Mouse (Mus musculus): ENCODE measurements around the gene Gm49369.

Gene Gm49369

GRCm38 (mm10) chr7:142371768-142372661 is 10.5 kb downstream of the Gm49369 start:
- in situ Hi-C loops (cut with MseI, MboI) = no loop called here

GRCm38 (mm10) chr7:142371398-142371767 is 11.1 kb downstream of the Gm49369 start:
- in situ Hi-C loops (cut with MseI, MboI) = no loop called here

- in situ Hi-C loops (cut with MseI, MboI) = no loop called here
Observed at GRCm38 (mm10) chr7:142370937-142371336, 11.5 kb downstream of the Gm49369 start.

DNA sequence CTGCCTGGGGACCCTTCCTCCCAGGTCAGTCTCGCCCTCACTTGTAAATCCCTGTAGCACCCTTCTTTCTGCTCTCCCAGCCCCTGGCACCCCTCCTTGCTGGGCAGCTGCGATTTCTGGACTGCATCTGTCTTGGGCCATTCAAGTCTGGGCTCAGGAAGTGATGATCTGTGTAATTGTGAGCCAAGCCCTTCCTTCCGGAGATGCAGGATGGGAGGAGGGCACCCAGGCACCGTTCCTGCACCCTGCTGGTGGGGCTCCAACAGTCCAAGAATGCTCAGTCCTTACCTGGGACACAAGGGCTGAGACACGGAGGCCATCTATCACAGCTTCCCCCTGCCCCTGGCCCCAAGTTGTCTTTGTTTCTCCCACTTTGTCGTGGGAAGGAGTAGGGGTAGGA is 12.6 kb downstream of the Gm49369 start:
- in situ Hi-C loops (cut with MseI, MboI) = no loop called here

- in situ Hi-C loops (cut with MseI, MboI) = no loop called here
Observed at GRCm38 (mm10) chr7:142368856-142369255, 13.6 kb downstream of the Gm49369 start.

- in situ Hi-C loops (cut with MseI, MboI) = no loop called here
Observed at GRCm38 (mm10) chr7:142363107-142363506, 19.4 kb downstream of the Gm49369 start.

DNA sequence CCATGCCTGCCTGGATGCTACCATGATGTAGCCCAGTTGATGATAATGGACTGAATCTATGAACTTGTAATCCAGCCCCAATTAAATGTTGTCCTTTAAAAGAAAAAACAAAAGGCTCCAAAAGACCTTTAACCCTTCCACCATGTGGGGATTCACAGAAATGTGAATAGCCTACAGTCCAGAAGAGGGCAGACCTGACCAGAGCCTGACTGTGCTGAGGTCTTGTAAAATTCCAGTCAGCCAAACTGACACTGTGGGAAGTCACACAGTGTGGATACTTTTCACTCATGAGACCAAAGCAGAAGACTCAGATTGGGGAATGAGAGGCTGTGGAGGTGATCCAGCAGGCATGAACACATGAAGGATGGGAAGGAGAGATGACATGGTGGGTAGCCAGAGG is 21.7 kb downstream of the Gm49369 start:
- in situ Hi-C loops (cut with MseI, MboI) = no loop called here

DNA sequence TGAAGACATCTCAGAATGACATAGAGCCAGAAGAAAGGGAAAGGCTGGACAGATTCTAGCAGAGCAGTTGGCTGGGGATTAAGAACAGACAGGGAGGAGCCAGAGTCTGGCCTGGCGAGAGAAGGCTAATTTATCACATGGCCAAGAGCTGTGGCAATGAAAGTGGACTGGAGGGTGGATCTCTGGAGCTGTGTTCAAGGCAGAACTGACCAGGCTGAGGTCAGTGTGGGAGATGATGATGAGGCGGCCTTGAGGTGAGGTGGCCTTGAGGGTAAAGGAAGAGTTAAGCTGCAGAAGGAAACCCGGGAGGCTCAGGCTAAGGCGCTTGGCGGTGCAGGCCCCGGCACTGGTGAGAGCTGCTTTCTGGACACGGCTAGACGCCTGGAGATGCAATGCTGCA is 23.3 kb downstream of the Gm49369 start:
- in situ Hi-C loops (cut with MseI, MboI) = no loop called here

GRCm38 (mm10) chr7:142357566-142357965 is 24.9 kb downstream of the Gm49369 start:
- in situ Hi-C loops (cut with MseI, MboI) = no loop called here

DNA sequence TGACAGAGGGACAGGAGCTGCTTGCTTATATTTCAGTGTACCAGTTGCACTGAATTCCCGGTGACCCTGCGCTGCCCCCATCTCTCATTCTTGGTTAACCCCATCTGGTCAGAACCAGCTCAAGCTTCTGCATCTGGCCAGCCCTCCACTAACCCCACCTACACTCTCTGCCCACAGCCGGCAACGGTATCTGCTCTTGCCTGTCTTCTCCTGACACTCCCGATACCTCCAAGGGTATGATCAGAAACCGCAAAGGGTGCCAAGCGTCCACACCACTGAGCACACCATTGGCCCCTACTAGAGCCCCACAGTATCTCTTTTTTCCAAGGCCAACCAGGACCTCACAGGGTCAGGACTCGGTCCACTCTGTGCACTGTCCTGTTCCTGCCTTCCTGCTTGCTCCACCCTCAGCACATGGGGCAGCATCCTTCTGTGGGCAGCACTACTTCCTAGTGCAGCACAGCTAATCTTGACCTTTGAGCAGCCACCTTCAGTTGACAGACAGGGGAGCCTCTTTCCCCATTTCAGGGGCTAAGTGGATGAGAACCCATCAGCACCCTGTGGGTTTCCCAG is 27.7 kb downstream of the Gm49369 start:
- in situ Hi-C loops (cut with MseI, MboI) = no loop called here

GRCm38 (mm10) chr7:142353854-142354253 is 28.6 kb downstream of the Gm49369 start:
- in situ Hi-C loops (cut with MseI, MboI) = no loop called here

DNA sequence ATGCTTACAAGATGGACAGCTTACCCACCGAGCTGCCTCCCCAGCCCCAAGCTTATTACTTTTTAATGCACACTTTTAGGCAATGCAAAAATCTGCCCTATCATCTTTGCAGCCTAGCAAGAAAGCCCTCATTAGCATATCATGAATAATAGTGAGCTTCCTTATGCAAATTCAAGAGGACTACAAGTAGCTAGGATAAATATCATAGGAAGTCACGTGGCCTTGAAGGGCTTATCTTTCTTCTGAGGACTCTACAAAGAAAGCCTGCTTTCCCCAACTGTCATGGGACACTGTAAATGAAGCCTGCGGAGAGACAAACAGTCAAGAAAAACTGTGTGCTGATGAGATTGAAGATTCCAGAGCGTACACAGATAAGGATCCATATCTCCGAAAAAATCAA is 30.9 kb downstream of the Gm49369 start:
- in situ Hi-C loops (cut with MseI, MboI) = no loop called here

GRCm38 (mm10) chr7:142349308-142349961 is 33.0 kb downstream of the Gm49369 start:
- in situ Hi-C loops (cut with MseI, MboI) = no loop called here

- in situ Hi-C loops (cut with MseI, MboI) = no loop called here
Observed at GRCm38 (mm10) chr7:142347542-142347941, 34.9 kb downstream of the Gm49369 start.

DNA sequence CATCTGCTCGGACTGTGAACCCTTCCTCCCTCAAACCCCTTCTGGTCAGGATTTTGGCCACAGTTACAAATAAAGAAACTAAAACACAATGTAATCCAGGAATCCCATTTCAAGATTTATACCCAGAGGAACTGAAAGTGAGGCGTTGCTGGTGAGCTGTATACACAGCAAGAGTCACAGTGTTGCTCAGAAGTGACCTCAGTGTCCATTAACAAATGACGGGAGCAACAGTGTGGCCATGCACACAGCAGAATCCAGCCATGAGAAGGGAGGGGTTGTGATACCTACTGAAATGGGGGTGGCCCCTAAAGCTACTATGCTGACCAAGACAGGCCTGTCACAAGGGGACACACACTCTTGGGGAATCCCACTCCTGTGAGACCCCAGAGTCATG is 40.2 kb downstream of the Gm49369 start:
- in situ Hi-C loops (cut with MseI, MboI) = no loop called here

- in situ Hi-C loops (cut with MseI, MboI) = no loop called here
Observed at GRCm38 (mm10) chr7:142341564-142342246, 40.8 kb downstream of the Gm49369 start.

DNA sequence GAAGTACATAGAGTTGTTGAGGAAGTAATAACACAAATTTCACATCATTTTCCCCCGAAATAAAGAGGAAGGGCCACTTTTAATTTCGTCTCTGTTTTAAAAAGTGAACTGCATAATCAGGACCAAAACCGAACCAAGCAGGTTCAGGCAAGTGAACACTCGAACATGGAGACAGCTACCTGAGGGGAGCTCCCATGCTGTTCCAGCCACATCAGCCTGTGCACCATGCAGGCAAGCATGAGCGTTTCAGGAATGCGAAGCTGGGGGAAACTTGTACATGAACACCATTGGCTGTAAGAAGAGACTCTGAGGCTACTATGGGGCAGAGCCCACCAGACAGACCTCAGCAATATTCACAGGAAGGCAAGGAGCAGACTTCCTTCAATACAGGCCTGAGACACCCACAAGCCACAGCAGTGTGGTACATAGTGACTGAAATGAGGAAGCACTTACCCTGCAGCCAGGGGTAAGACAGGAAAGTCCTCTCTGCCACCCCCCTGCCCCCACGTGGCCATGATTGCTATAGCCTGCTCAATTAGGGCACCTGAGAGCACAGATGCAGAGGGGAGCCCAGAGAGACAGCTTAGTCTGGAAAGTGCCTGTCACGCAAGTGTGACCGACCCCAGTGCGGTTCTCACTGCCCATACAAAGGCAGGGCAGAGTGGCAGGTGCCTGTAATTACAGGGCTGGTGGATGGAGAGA is 42.0 kb downstream of the Gm49369 start:
- in situ Hi-C loops (cut with MseI, MboI) = no loop called here

DNA sequence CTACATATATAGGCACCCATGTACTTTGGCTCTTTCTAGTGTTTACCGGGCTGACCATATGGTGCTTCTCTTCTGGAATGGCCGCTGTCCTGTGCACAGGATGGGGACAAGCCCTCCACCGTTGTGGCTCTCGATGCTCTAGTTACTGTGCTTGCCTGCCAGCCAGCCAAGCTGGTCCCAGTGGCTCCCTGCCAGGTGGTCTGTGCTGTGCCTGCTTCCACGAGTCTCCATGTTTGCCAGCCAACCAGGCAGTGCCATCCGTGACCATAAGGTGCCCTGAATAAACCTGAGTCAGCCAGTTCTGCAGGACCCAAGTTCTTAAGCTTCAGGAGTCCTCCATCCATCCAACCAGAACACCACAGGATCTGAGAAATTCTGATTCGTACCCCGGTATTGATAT is 47.3 kb downstream of the Gm49369 start:
- in situ Hi-C loops (cut with MseI, MboI) = loop anchor here (5.0 to 10.0 kb wide), 2 partner anchors 87 to 350 kb away; no protein-coding TSS in a partner anchor

DNA sequence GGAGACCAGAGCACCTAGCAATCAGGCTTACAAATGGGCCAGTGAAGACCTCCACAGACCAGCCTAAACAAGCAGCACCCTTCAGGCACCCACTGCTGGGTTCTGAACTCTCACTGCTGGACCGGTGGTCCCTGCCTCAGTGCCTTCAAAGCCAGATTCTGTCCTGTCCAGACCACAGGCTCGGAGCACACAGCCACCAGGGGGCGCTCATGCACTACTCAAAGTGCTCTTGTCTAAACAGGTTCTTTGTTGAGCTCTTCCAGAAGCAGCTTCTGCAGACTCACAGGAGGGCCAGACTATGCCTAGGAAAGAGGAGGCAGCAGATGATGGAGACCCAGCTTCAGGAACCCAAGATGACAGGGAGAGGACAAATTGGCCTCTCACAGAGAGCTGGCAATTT is 48.2 kb downstream of the Gm49369 start:
- in situ Hi-C loops (cut with MseI, MboI) = loop anchor here in 1 of 2 experiments (5.0 to 10.0 kb wide), 2 partner anchors 93 to 351 kb away; no protein-coding TSS in a partner anchor

GRCm38 (mm10) chr7:142332741-142333140 is 49.7 kb downstream of the Gm49369 start:
- in situ Hi-C loops (cut with MseI, MboI) = loop anchor here in 1 of 2 experiments (5.0 to 10.0 kb wide), 2 partner anchors 95 to 352 kb away; no protein-coding TSS in a partner anchor

GRCm38 (mm10) chr7:142331281-142331680 is 51.2 kb downstream of the Gm49369 start:
- in situ Hi-C loops (cut with MseI, MboI) = loop anchor here in 1 of 2 experiments (5.0 to 10.0 kb wide), 2 partner anchors 96 to 354 kb away; no protein-coding TSS in a partner anchor
